In genomic region chr6:125349575-125350230, GRCm38 (mm10) we compare ENCODE assay signal across 8 mouse cellular contexts. TPM values are rescaled to one million over a fixed set of nuclear protein-coding genes. Genes with fewer than 3 reads are reported as not detected.
A peak's percentile ranks its signal among the peaks of the same experiment; 100 is the strongest.
DNase-seq lines count a peak whose midpoint lies in the region; ATAC-seq and TF ChIP-seq lines count a peak whose summit lies in the region.

No protein-coding gene starts in this region.

- peak overlapping the region; percentile 40 for H3K9ac ChIP-seq in ES-E14 (ENCODE audit: insufficient read depth, low read depth, low read length, poor library complexity, severe bottlenecking)
- H3K9ac ChIP-seq in forebrain, embryonic 15.5 days (replicated peaks): peak overlapping the region; percentile 52
- peak overlapping the region; percentile 52 for H3K9ac ChIP-seq in hindbrain, embryonic 11.5 days (ENCODE audit: low read depth, low read length)
- peak overlapping the region; percentile 90 for H3K9ac ChIP-seq in limb, embryonic 13.5 days
- peak overlapping the region; percentile 46 for H3K9ac ChIP-seq in midbrain, embryonic 12.5 days (replicated peaks)

- peak; percentile 11; the same call in 1 of the 2 replicates for TF ChIP-seq CTCF in thymus, adult 2 months (IDR thresholded peaks at IDR 0.05; ENCODE audit: borderline replicate concordance, control insufficient read depth, extremely low read depth, insufficient read depth, low read length, poor library complexity)

- WGBS in forebrain, embryonic 15.5 days: under 1% methylated on average over 27 of the region's 27 CpGs
- under 1% methylated on average over 27 of the region's 27 CpGs for WGBS in hindbrain, embryonic 11.5 days
- under 1% methylated on average over 27 of the region's 27 CpGs for WGBS in limb, embryonic 13.5 days
- under 1% methylated on average over 26 of the region's 27 CpGs for WGBS in midbrain, embryonic 12.5 days
- WGBS in thymus, adult 2 months: 0% methylated on average over 27 of the region's 27 CpGs

- TF ChIP-seq POLR2A in thymus, adult 2 months (IDR thresholded peaks at IDR 0.05; ENCODE audit: control insufficient read depth, extremely low read depth, insufficient read depth, low read length, poor library complexity): peak; percentile 52; the same call in 1 of the 2 replicates

- peaks cover 2% of the 10 kb centered on the region; the same call in 1 of the 2 replicates for H3K36me3 ChIP-seq in ES-E14 (ENCODE audit: control insufficient read depth, insufficient read depth, low read length, poor library complexity, severe bottlenecking)
- H3K36me3 ChIP-seq in forebrain, embryonic 15.5 days: no peaks in the 10 kb centered on the region
- H3K36me3 ChIP-seq in hindbrain, embryonic 11.5 days (ENCODE audit: control insufficient read depth, insufficient read depth, low read length): no peaks in the 10 kb centered on the region
- no peaks in the 10 kb centered on the region for H3K36me3 ChIP-seq in limb, embryonic 13.5 days
- H3K36me3 ChIP-seq in midbrain, embryonic 12.5 days: no peaks in the 10 kb centered on the region
- no peaks in the 10 kb centered on the region for H3K36me3 ChIP-seq in thymus, adult 2 months (ENCODE audit: control insufficient read depth, insufficient read depth, low read length)

- H3K4me2 ChIP-seq in forebrain, embryonic 15.5 days (replicated peaks): peak overlapping the region; percentile 54
- peak overlapping the region; percentile 77 for H3K4me2 ChIP-seq in hindbrain, embryonic 11.5 days (replicated peaks; ENCODE audit: low read depth, low read length)
- peak overlapping the region; percentile 97 for H3K4me2 ChIP-seq in limb, embryonic 13.5 days (replicated peaks)
- peak overlapping the region; percentile 58 for H3K4me2 ChIP-seq in midbrain, embryonic 12.5 days (replicated peaks)

- peak overlapping the region; percentile 62 to 68 for H3K4me3 ChIP-seq in ES-E14 (ENCODE audit: insufficient read depth in 1 of 2, low read depth in 1 of 2, low read length in 2 of 2, poor library complexity in 1 of 2, severe bottlenecking in 1 of 2)
- H3K4me3 ChIP-seq in forebrain, embryonic 15.5 days: peak overlapping the region; percentile 43
- peak overlapping the region; percentile 51 for H3K4me3 ChIP-seq in hindbrain, embryonic 11.5 days (ENCODE audit: low read depth, low read length)
- H3K4me3 ChIP-seq in limb, embryonic 13.5 days: peak overlapping the region; percentile 80
- peak overlapping the region; percentile 45 for H3K4me3 ChIP-seq in midbrain, embryonic 12.5 days
- peak overlapping the region; percentile 99 for H3K4me3 ChIP-seq in thymus, adult 2 months (ENCODE audit: control insufficient read depth, insufficient read depth, low read length)

- H3K27ac ChIP-seq in ES-E14 (ENCODE audit: insufficient read depth, low read depth, low read length, poor library complexity, severe bottlenecking): no peak overlapping the region
- no peak overlapping the region for H3K27ac ChIP-seq in forebrain, embryonic 15.5 days (replicated peaks)
- H3K27ac ChIP-seq in hindbrain, embryonic 11.5 days (ENCODE audit: low read depth, low read length): 0 out of 2 replicates have a peak overlapping the region, but pooled peaks have one; percentile 30
- H3K27ac ChIP-seq in limb, embryonic 13.5 days: peak overlapping the region; percentile 90
- H3K27ac ChIP-seq in midbrain, embryonic 12.5 days (replicated peaks): no peak overlapping the region
- peak overlapping the region; percentile 73 for H3K27ac ChIP-seq in thymus, adult 2 months (ENCODE audit: control insufficient read depth, insufficient read depth, low read length)

- no peaks in the 10 kb centered on the region for H3K27me3 ChIP-seq in forebrain, embryonic 15.5 days
- 0 out of 2 replicates have a peak, but pooled peaks cover under 1% of the 10 kb centered on the region for H3K27me3 ChIP-seq in hindbrain, embryonic 11.5 days (ENCODE audit: control insufficient read depth, insufficient read depth, low read length)
- no peaks in the 10 kb centered on the region for H3K27me3 ChIP-seq in limb, embryonic 13.5 days
- H3K27me3 ChIP-seq in midbrain, embryonic 12.5 days: peaks cover 28% of the 10 kb centered on the region
- no peaks in the 10 kb centered on the region for H3K27me3 ChIP-seq in thymus, adult 2 months (ENCODE audit: control insufficient read depth, insufficient read depth, low read length)

- H3K9me3 ChIP-seq in ES-E14 (ENCODE audit: control insufficient read depth, insufficient read depth, low read depth, low read length): no peaks in the 10 kb centered on the region
- H3K9me3 ChIP-seq in forebrain, embryonic 15.5 days: no peaks in the 10 kb centered on the region
- no peaks in the 10 kb centered on the region for H3K9me3 ChIP-seq in hindbrain, embryonic 11.5 days (ENCODE audit: control insufficient read depth, low read length)
- no peaks in the 10 kb centered on the region for H3K9me3 ChIP-seq in limb, embryonic 13.5 days
- H3K9me3 ChIP-seq in midbrain, embryonic 12.5 days: no peaks in the 10 kb centered on the region

- peaks cover 4 to 23% of the 10 kb centered on the region in 2 experiments; a peak in 2 of 4 replicates for H3K4me1 ChIP-seq in ES-E14 (ENCODE audit: control insufficient read depth in 2 of 2, insufficient read depth in 2 of 2, low read length in 2 of 2, poor library complexity in 1 of 2)
- H3K4me1 ChIP-seq in forebrain, embryonic 15.5 days: peaks cover 23% of the 10 kb centered on the region
- peaks cover 8% of the 10 kb centered on the region; the same call in 1 of the 2 replicates for H3K4me1 ChIP-seq in hindbrain, embryonic 11.5 days (replicated peaks; ENCODE audit: control insufficient read depth, insufficient read depth, low read length)
- peaks cover 53% of the 10 kb centered on the region for H3K4me1 ChIP-seq in limb, embryonic 13.5 days
- peaks cover 29% of the 10 kb centered on the region for H3K4me1 ChIP-seq in midbrain, embryonic 12.5 days
- H3K4me1 ChIP-seq in thymus, adult 2 months (replicated peaks; ENCODE audit: control insufficient read depth, insufficient read depth, low read length): peaks cover 64% of the 10 kb centered on the region

- peak; percentile 75 for ATAC-seq in forebrain, embryonic 15.5 days (replicated peaks)
- peak; percentile 66 for ATAC-seq in hindbrain, embryonic 11.5 days (ENCODE audit: low FRiP score)
- peak; percentile 88 for ATAC-seq in limb, embryonic 13.5 days (ENCODE audit: low FRiP score, low read depth)
- peak; percentile 65 for ATAC-seq in midbrain, embryonic 12.5 days (ENCODE audit: low FRiP score, low read depth)

- in situ Hi-C loops in ES-E14 (cut with MboI; ENCODE audit: low sequenced_read_pairs in 2 of 2, unreplicated experiment in 2 of 2): no loop called here

- no peak for DNase-seq in ES-E14 (ENCODE audit: low read depth, low spot score)
- DNase-seq in adrenal gland, adult 8-10 months: peak; percentile 72
- peak; percentile 75 for DNase-seq in hindbrain, embryonic 11.5 days (ENCODE audit: low spot score)
- DNase-seq in thymus, adult 2 months: peak; percentile 70
- no peak for DNase-seq in cerebellum, postnatal 25 days

TF ChIP-seq in ES-E14, 5 proteins besides CTCF, POLR2A, EP300 and RAD21:
- TF ChIP-seq ZC3H11A (IDR thresholded peaks at IDR 0.05; ENCODE audit: borderline replicate concordance, low read depth, low read length) (no peak), HCFC1 (IDR thresholded peaks at IDR 0.05; ENCODE audit: borderline replicate concordance, insufficient read depth, low read length) (no peak), CHD2 (IDR thresholded peaks at IDR 0.05; ENCODE audit: low read depth, low read length) (no peak), ZNF384 (IDR thresholded peaks at IDR 0.05; ENCODE audit: low read depth, low read length) (no peak), MAFK (IDR thresholded peaks at IDR 0.05; ENCODE audit: insufficient read depth, low read depth, low read length) (no peak)

RNA-seq across cellular contexts. Expression of gene Tnfrsf1a, which starts 0.5 kb away (rescaled TPM):
- total RNA-seq in ES-E14 (2012; rRNA removed): 6.1 and 7.7 TPM in 2 replicates
- total RNA-seq in adrenal gland, adult 8-10 months (2022): 100 to 1,000 TPM; 194 to 259 (median 215) TPM
- polyA plus RNA-seq in forebrain, embryonic 15.5 days (2015; fragmentation: Nextera tagmentation; extraction: Ambion mirVana): 11.3 and 13.0 TPM in 2 replicates
- polyA plus RNA-seq in hindbrain, embryonic 11.5 days (2014; fragmentation: Nextera tagmentation; extraction: Ambion mirVana): 25.2 and 25.9 TPM in 2 replicates
- polyA plus RNA-seq in limb, embryonic 13.5 days (2015; fragmentation: Nextera tagmentation; extraction: Ambion mirVana): 68.7 and 71.4 TPM in 2 replicates
- polyA plus RNA-seq in midbrain, embryonic 12.5 days (2016; fragmentation: Nextera tagmentation; extraction: Ambion mirVana): 17.7 and 22.8 TPM in 2 replicates
- polyA plus RNA-seq in thymus, adult 2 months (2012; rRNA removed): 140 and 149 TPM in 2 replicates

RNA-seq across cellular contexts. Expression of gene Scnn1a, which starts 29.2 kb away (rescaled TPM):
- 0.11 and 0.31 TPM in 2 replicates for total RNA-seq in ES-E14 (2012; rRNA removed)
- total RNA-seq in adrenal gland, adult 8-10 months (2022): 1 to 10 TPM; 1.4 to 3.4 (median 2.2) TPM
- 0.20 and 0.25 TPM in 2 replicates for polyA plus RNA-seq in forebrain, embryonic 15.5 days (2015; fragmentation: Nextera tagmentation; extraction: Ambion mirVana)
- 0.45 and 0.96 TPM in 2 replicates for polyA plus RNA-seq in hindbrain, embryonic 11.5 days (2014; fragmentation: Nextera tagmentation; extraction: Ambion mirVana)
- polyA plus RNA-seq in limb, embryonic 13.5 days (2015; fragmentation: Nextera tagmentation; extraction: Ambion mirVana): 1.1 and 1.4 TPM in 2 replicates
- polyA plus RNA-seq in midbrain, embryonic 12.5 days (2016; fragmentation: Nextera tagmentation; extraction: Ambion mirVana): 0.41 and 0.43 TPM in 2 replicates
- 32.8 and 35.8 TPM in 2 replicates for polyA plus RNA-seq in thymus, adult 2 months (2012; rRNA removed)

RNA-seq across cellular contexts. Expression of gene Plekhg6, which starts 30.9 kb away (rescaled TPM):
- total RNA-seq in ES-E14 (2012; rRNA removed): 1.1 and 1.5 TPM in 2 replicates
- total RNA-seq in adrenal gland, adult 8-10 months (2022): under 1 TPM in 2 of 4 experiments, not detected in 2; 0.09 to 0.19 TPM
- 0.06 and 0.10 TPM in 2 replicates for polyA plus RNA-seq in forebrain, embryonic 15.5 days (2015; fragmentation: Nextera tagmentation; extraction: Ambion mirVana)
- polyA plus RNA-seq in hindbrain, embryonic 11.5 days (2014; fragmentation: Nextera tagmentation; extraction: Ambion mirVana): 0.06 and 0.19 TPM in 2 replicates
- polyA plus RNA-seq in limb, embryonic 13.5 days (2015; fragmentation: Nextera tagmentation; extraction: Ambion mirVana): 0.67 and 0.86 TPM in 2 replicates
- 0.05 and 0.17 TPM in 2 replicates for polyA plus RNA-seq in midbrain, embryonic 12.5 days (2016; fragmentation: Nextera tagmentation; extraction: Ambion mirVana)
- polyA plus RNA-seq in thymus, adult 2 months (2012; rRNA removed): 2.4 and 2.5 TPM in 2 replicates

RNA-seq across cellular contexts. Expression of gene Ltbr, which starts 36.0 kb away (rescaled TPM):
- total RNA-seq in ES-E14 (2012; rRNA removed): 8.7 and 14.3 TPM in 2 replicates
- total RNA-seq in adrenal gland, adult 8-10 months (2022): 10 to 100 TPM; 74.1 to 83.5 (median 81.0) TPM
- 10.8 and 11.5 TPM in 2 replicates for polyA plus RNA-seq in forebrain, embryonic 15.5 days (2015; fragmentation: Nextera tagmentation; extraction: Ambion mirVana)
- 17.9 and 19.0 TPM in 2 replicates for polyA plus RNA-seq in hindbrain, embryonic 11.5 days (2014; fragmentation: Nextera tagmentation; extraction: Ambion mirVana)
- 45.1 and 46.2 TPM in 2 replicates for polyA plus RNA-seq in limb, embryonic 13.5 days (2015; fragmentation: Nextera tagmentation; extraction: Ambion mirVana)
- polyA plus RNA-seq in midbrain, embryonic 12.5 days (2016; fragmentation: Nextera tagmentation; extraction: Ambion mirVana): 18.3 and 20.2 TPM in 2 replicates
- polyA plus RNA-seq in thymus, adult 2 months (2012; rRNA removed): 29.3 and 30.6 TPM in 2 replicates

Comparison
In these comparisons a context has a peak if more than half of its experiments do, and no peak if none do; other contexts are left out.
1. DNase-seq: peak in adrenal gland, adult 8-10 months (single experiment), hindbrain, embryonic 11.5 days (single experiment) and thymus, adult 2 months (single experiment); none in ES-E14 (single experiment) and cerebellum, postnatal 25 days (0 of 2).
2. H3K27ac ChIP-seq: peak in hindbrain, embryonic 11.5 days (single experiment), limb, embryonic 13.5 days (single experiment) and thymus, adult 2 months (single experiment); none in ES-E14 (single experiment), forebrain, embryonic 15.5 days (single experiment) and midbrain, embryonic 12.5 days (single experiment).
3. H3K4me3 ChIP-seq: peak in every context shown above with its lines; median percentile 99 in thymus, adult 2 months; 80 in limb, embryonic 13.5 days; 65 in ES-E14; 51 in hindbrain, embryonic 11.5 days; 45 in midbrain, embryonic 12.5 days; 43 in forebrain, embryonic 15.5 days.
4. H3K9ac ChIP-seq: peak in every context shown above with its lines; median percentile 90 in limb, embryonic 13.5 days; 52 in forebrain, embryonic 15.5 days; 52 in hindbrain, embryonic 11.5 days; 46 in midbrain, embryonic 12.5 days; 40 in ES-E14.
5. RNA of gene Scnn1a, which starts 29.2 kb away (polyA plus RNA-seq): 32.8 to 35.8 TPM in thymus, adult 2 months; 1.1 to 1.4 TPM in limb, embryonic 13.5 days, 0.45 to 0.96 TPM in hindbrain, embryonic 11.5 days, 0.41 to 0.43 TPM in midbrain, embryonic 12.5 days and 0.20 to 0.25 TPM in forebrain, embryonic 15.5 days; every median in the first group is over 10 times any median in the second.
6. Peak in every context shown above with its lines, with median percentiles within 50 percentile points of each other: ATAC-seq and H3K4me2 ChIP-seq.